Mouse (Mus musculus) heart, adult 18-20 months (tissue): ENCODE data around the gene Hoxb5. TPM values are rescaled to one million over a fixed set of nuclear protein-coding genes. Genes with fewer than 3 reads are reported as not detected.

ENCODE experiments used
- DNase-seq, 2 experiments: peaks; one replicate each; pipeline ENCODE4 v3.0.0; 2021 to 2022; ENCODE audit warnings: mixed read lengths in 1 of 2
- microRNA-seq, 2 experiments: library from miRNA; unstranded; fragments of <30 nt; microRNA quantifications; one replicate each; pipeline ENCODE4 v1.2.0; 2022
- total RNA-seq, 2 experiments: library from RNA; stranded (reverse); gene quantifications; 2 replicates each; pipeline ENCODE4 v1.2.3; 2021

The Hoxb5 gene
- total RNA-seq, 2 experiments from 2014 or later = 0.12 to 0.21 TPM

- no peak for DNase-seq
Measured at GRCm38 (mm10) chr11:96353522-96353841, 50.3 kb downstream of the Hoxb5 start.

- no peak for DNase-seq
Measured at GRCm38 (mm10) chr11:96353939-96354338, 50.8 kb downstream of the Hoxb5 start.

DNA sequence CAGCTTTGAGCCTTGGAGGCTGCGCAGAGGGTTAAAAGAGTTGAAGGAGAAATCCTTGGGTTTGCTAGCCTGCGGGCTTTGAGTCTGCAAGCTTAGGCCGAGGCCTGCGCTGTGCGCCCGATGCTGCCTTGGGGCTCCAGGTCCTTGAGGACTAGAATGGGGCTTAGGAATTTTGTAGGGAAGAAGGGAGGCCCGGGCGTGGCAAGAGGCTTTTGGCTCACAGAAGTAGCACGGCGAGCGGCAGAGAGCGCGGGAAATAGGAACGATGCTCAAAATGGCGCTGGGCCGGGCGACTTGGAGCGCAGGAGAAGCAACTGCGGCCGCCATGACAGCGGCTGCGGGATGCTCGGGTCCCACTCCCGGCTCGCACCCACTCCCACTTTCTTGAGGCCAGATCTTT, 51.2 kb downstream of the Hoxb5 start:
- peak in 1 of 2 experiments; percentile 43 for DNase-seq

DNA sequence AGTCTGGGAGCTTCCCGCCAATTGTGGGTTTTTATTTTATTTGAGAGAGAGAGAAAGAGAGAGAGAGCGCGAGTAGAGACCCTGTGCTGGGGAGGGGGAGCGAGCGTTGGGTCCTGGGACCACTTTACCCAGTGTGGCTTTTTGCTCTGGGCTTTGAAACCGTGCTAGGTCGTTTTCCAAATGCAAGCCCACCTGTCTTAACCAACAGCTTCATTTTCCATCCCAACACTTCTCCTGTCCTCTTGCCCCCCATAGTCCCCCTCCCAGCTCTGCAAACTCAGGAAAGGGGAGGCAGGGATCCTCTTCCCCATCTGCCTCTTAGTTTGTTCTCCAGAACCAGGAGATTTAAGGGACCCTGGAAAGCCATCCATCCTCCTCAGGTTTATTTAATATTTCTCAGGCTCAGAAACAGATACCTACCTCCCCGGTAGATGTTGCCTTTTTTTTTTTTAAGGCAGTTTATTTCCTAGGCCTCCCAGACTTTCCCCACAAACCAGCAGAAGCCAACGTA, 51.7 kb downstream of the Hoxb5 start:
- DNase-seq = no peak

Small RNAs within 50 kb of the gene (microRNA-seq; reads per million reads assigned to microRNA genes)
- 1,913 to 2,830 reads per million in 2 experiments for gene Mir10a
- 0 reads per million in 2 experiments for gene Mir196a-1

Other genes with a start within 250 kb of the Hoxb5 start
- gene Ube2z, start 237.9 kb upstream of the Hoxb5 start, total RNA-seq = 10 to 100 TPM; 32.0 to 32.3 TPM
- gene Atp5g1, start 227.7 kb upstream of the Hoxb5 start, total RNA-seq = 1,000 to 10,000 TPM; 3,280 to 3,727 TPM
- not detected for gene Calcoco2, start 191.4 kb upstream of the Hoxb5 start, total RNA-seq
- not detected for gene Ttll6, start 169.6 kb upstream of the Hoxb5 start, total RNA-seq
- not detected for gene Hoxb13, start 109.0 kb upstream of the Hoxb5 start, total RNA-seq
- not detected for gene Hoxb9, start 31.9 kb upstream of the Hoxb5 start, total RNA-seq
- not detected for gene Hoxb8, start 21.4 kb upstream of the Hoxb5 start, total RNA-seq
- gene Hoxb7, start 16.7 kb upstream of the Hoxb5 start, total RNA-seq = not detected
- gene Hoxb6, start 10.9 kb upstream of the Hoxb5 start, total RNA-seq = not detected
- under 1 TPM; 0.62 to 0.64 TPM for gene Hoxb4, start 14.9 kb downstream of the Hoxb5 start, total RNA-seq
- gene Hoxb3, start 20.0 kb downstream of the Hoxb5 start, total RNA-seq = under 1 TPM; 0.12 to 0.57 TPM
- gene Hoxb2, start 47.2 kb downstream of the Hoxb5 start, total RNA-seq = under 1 TPM; 0.46 to 0.62 TPM
- not detected for gene Hoxb1, start 62.4 kb downstream of the Hoxb5 start, total RNA-seq
- gene Skap1, start 161.3 kb downstream of the Hoxb5 start, total RNA-seq = 1 to 10 TPM in 1 of 2 experiments, not detected in 1; 2.3 TPM